Mouse (Mus musculus): ENCODE results near the gene Ufd1. TPM values are rescaled to one million over a fixed set of nuclear protein-coding genes. Genes with fewer than 3 reads are reported as not detected.

Ufd1 gene
- polyA plus RNA-seq, 1 experiment from 2014 or later, result 72.2 TPM

- no peaks in the 10 kb centered on the region for H3K9me3 ChIP-seq (ENCODE audit: control insufficient read depth, low read length)
- H3K9ac ChIP-seq (ENCODE audit: low read length), result no peak overlapping the region
- H3K27me3 ChIP-seq (ENCODE audit: control insufficient read depth, insufficient read depth, low read length), result no peaks in the 10 kb centered on the region
- ATAC-seq (ENCODE audit: low FRiP score) (no peak), DNase-seq (ENCODE audit: low spot score, missing footprints) (no peak)
- H3K36me3 ChIP-seq (ENCODE audit: control insufficient read depth, insufficient read depth, low read length), result peaks cover 17% of the 10 kb centered on the region
- no peak overlapping the region for H3K27ac ChIP-seq (ENCODE audit: low read depth, low read length)
- H3K4me3 ChIP-seq (ENCODE audit: low read depth, low read length), result no peak overlapping the region
- 88% methylated on average over 7 of the region's 7 CpGs for WGBS
- H3K4me2 ChIP-seq, result no peak overlapping the region
- H3K4me1 ChIP-seq (ENCODE audit: control insufficient read depth, insufficient read depth, low read length), result no peaks in the 10 kb centered on the region
Measured at GRCm38 (mm10) chr16:18796645-18797044, 14.9 kb upstream of the Ufd1 start.

DNA sequence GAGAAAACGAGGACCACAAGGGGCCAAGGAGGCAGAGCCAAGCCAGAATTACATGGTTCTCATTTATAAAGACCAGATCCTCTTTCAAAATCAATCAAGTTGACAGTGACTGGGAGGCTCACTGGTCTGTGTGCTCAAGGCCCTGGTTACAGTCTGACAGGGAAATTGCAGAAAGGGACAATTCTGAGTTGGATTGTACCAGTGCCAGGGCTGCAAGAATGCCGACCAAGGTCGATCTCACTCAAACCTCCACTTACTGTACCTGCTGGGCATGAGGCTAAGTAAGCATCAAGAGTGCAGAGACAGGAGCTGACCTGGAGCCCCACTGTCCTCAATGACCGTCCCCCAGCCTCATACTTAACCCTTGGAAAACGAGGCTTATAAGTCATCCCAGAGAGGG is 13.4 kb upstream of the Ufd1 start:
- H3K4me2 ChIP-seq, result no peak overlapping the region
- no peak for DNase-seq (ENCODE audit: low spot score, missing footprints)
- H3K36me3 ChIP-seq (ENCODE audit: control insufficient read depth, insufficient read depth, low read length), result peaks cover 17% of the 10 kb centered on the region
- no peak overlapping the region for H3K27ac ChIP-seq (ENCODE audit: low read depth, low read length)
- no peak overlapping the region for H3K4me3 ChIP-seq (ENCODE audit: low read depth, low read length)
- H3K27me3 ChIP-seq (ENCODE audit: control insufficient read depth, insufficient read depth, low read length), result no peaks in the 10 kb centered on the region
- no peaks in the 10 kb centered on the region for H3K9me3 ChIP-seq (ENCODE audit: control insufficient read depth, low read length)
- no peak for ATAC-seq (ENCODE audit: low FRiP score)
- no peaks in the 10 kb centered on the region for H3K4me1 ChIP-seq (ENCODE audit: control insufficient read depth, insufficient read depth, low read length)
- WGBS, result 95% methylated on average over 5 of the region's 5 CpGs
- no peak overlapping the region for H3K9ac ChIP-seq (ENCODE audit: low read length)

DNA sequence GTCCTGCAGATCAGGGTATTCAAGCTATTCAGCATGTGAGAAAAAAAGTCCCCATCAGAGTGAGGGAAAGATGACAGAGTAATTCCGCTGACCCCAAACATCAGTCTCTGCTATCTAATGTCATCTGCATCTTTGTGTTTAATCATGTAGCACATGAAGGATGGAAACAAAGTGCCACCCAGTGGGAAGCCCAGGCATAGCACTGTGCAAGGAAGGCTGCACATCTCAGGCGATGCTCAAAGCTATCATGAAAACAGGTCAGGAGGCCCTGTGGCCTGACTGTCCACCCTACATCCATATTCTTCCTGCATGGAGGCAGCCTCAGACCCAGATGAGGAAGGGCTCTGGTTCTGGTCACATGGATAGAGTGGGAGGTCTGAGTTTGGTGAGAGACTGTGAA is 12.7 kb upstream of the Ufd1 start:
- Histone ChIP-seq H3K4me2 (no peak overlapping the region), H3K36me3 (ENCODE audit: control insufficient read depth, insufficient read depth, low read length) (peaks cover 17% of the 10 kb centered on the region), H3K9me3 (ENCODE audit: control insufficient read depth, low read length) (no peaks in the 10 kb centered on the region), H3K27ac (ENCODE audit: low read depth, low read length) (no peak overlapping the region), H3K4me3 (ENCODE audit: low read depth, low read length) (no peak overlapping the region), H3K27me3 (ENCODE audit: control insufficient read depth, insufficient read depth, low read length) (no peaks in the 10 kb centered on the region), H3K9ac (ENCODE audit: low read length) (no peak overlapping the region), H3K4me1 (ENCODE audit: control insufficient read depth, insufficient read depth, low read length) (no peaks in the 10 kb centered on the region)
- DNase-seq (ENCODE audit: low spot score, missing footprints) (peak; percentile 89), ATAC-seq (ENCODE audit: low FRiP score) (no peak)
- 67% methylated on average over 2 of the region's 2 CpGs for WGBS

- Histone ChIP-seq H3K4me2 (no peak overlapping the region), H3K9ac (ENCODE audit: low read length) (no peak overlapping the region), H3K9me3 (ENCODE audit: control insufficient read depth, low read length) (no peaks in the 10 kb centered on the region), H3K4me3 (ENCODE audit: low read depth, low read length) (no peak overlapping the region), H3K27me3 (ENCODE audit: control insufficient read depth, insufficient read depth, low read length) (no peaks in the 10 kb centered on the region), H3K36me3 (ENCODE audit: control insufficient read depth, insufficient read depth, low read length) (peaks cover 24% of the 10 kb centered on the region), H3K4me1 (ENCODE audit: control insufficient read depth, insufficient read depth, low read length) (no peaks in the 10 kb centered on the region; the same call in 1 of the 2 replicates), H3K27ac (ENCODE audit: low read depth, low read length) (no peak overlapping the region)
- WGBS, result 88% methylated on average over 2 of the region's 2 CpGs
- no peak for ATAC-seq (ENCODE audit: low FRiP score)
- DNase-seq (ENCODE audit: low spot score, missing footprints), result no peak
Measured at GRCm38 (mm10) chr16:18805746-18806145, 5.8 kb upstream of the Ufd1 start.

DNA sequence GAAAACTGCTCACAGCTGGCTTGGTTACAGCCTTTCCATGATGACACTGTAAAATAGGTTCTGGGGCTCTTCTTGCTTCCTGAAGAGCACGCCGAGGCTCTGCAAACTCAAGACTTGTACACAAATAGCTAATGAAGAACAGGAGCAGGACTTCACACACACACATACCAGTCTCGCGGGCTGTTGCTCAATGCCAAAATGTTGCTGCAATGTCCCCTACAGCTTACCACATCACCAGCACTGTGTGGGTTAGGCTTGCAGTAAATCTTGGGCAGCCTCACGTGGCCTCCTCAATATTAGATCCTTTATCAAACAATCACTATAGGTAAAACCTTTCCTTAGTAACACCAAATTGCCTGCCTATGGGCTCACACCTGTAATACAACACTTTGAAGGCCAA is 2.6 kb upstream of the Ufd1 start:
- WGBS, result 96% methylated on average over 5 of the region's 5 CpGs
- ATAC-seq (ENCODE audit: low FRiP score), result no peak

DNA sequence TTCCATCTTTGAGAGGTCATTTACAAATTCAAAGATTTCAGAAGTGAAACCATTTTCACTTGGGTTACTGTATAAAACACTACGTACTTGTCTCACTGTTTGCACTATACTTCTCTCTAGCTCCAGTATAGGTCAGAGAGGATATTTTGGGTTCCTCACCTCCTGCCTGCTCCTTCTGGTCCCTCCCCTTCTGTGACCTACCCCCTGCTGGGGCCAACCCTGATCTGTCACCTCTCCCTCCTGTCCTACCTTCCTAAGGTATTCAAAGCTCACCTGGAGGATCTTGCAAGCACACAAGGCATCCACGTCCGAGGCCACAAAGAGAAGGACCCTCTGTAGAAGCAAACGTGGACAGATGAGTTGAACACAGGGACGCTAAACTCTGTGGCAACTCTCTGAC is 547 bp upstream of the Ufd1 start:
- no peak; the same call in 1 of the 2 replicates for ATAC-seq (ENCODE audit: low FRiP score)

More for the DNA sequence above, 2.6 kb upstream of the Ufd1 start:
- DNase-seq (ENCODE audit: low spot score, missing footprints), result no peak
- H3K9me3 ChIP-seq (ENCODE audit: control insufficient read depth, low read length), result no peaks in the 10 kb centered on the region
- H3K27me3 ChIP-seq (ENCODE audit: control insufficient read depth, insufficient read depth, low read length), result no peaks in the 10 kb centered on the region
- no peak overlapping the region for H3K27ac ChIP-seq (ENCODE audit: low read depth, low read length)
- no peak overlapping the region; the same call in 1 of the 2 replicates for H3K9ac ChIP-seq (ENCODE audit: low read length)
- H3K4me2 ChIP-seq, result no peak overlapping the region
- no peak overlapping the region for H3K4me3 ChIP-seq (ENCODE audit: low read depth, low read length)
- peaks cover 24% of the 10 kb centered on the region for H3K36me3 ChIP-seq (ENCODE audit: control insufficient read depth, insufficient read depth, low read length)
- H3K4me1 ChIP-seq (ENCODE audit: control insufficient read depth, insufficient read depth, low read length), result peaks cover 9% of the 10 kb centered on the region

DNA sequence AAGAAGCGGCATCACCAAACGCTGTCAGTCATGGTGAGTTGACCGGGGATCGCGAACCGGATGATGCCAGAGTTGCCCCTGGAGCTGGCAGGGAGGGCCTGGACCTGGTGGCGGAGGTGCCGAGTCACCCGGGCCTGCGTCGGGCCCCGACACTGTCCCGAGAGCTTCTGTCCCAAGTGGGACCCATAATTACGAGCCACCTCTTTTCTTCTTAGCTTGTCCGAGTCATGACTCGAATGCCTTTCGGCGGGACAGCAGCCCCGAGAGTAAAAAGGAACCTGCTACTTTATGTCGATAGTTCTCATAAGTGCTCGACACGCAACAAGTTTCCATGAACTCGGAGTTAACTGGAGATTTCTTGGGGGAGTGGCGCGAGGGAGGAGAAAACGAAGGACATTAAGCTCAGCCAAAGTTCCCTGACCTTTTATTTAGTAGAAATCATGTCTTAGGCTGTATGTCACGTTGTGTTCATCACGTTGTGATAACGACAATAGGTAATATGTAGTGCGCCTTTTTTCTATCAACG is 869 bp downstream of the Ufd1 start:
- H3K27me3 ChIP-seq (ENCODE audit: control insufficient read depth, insufficient read depth, low read length), result no peaks in the 10 kb centered on the region
- no peak overlapping the region for H3K27ac ChIP-seq (ENCODE audit: low read depth, low read length)
- peak overlapping the region; percentile 57 for H3K9ac ChIP-seq (ENCODE audit: low read length)
- H3K9me3 ChIP-seq (ENCODE audit: control insufficient read depth, low read length), result no peaks in the 10 kb centered on the region
- peak; percentile 66; the same call in 1 of the 2 replicates for ATAC-seq (ENCODE audit: low FRiP score)
- no peak for DNase-seq (ENCODE audit: low spot score, missing footprints)
- peak overlapping the region; percentile 67 for H3K4me3 ChIP-seq (ENCODE audit: low read depth, low read length)
- peaks cover 29% of the 10 kb centered on the region for H3K36me3 ChIP-seq (ENCODE audit: control insufficient read depth, insufficient read depth, low read length)
- peak overlapping the region; percentile 82 for H3K4me2 ChIP-seq
- 3% methylated on average over 31 of the region's 31 CpGs for WGBS
- H3K4me1 ChIP-seq (ENCODE audit: control insufficient read depth, insufficient read depth, low read length), result peaks cover 9% of the 10 kb centered on the region

More for the DNA sequence above, 547 bp upstream of the Ufd1 start:
- Histone ChIP-seq H3K9me3 (ENCODE audit: control insufficient read depth, low read length) (no peaks in the 10 kb centered on the region), H3K4me3 (ENCODE audit: low read depth, low read length) (peak overlapping the region; percentile 67), H3K27ac (ENCODE audit: low read depth, low read length) (no peak overlapping the region), H3K4me1 (ENCODE audit: control insufficient read depth, insufficient read depth, low read length) (peaks cover 9% of the 10 kb centered on the region), H3K27me3 (ENCODE audit: control insufficient read depth, insufficient read depth, low read length) (no peaks in the 10 kb centered on the region), H3K9ac (ENCODE audit: low read length) (peak overlapping the region; percentile 57), H3K36me3 (ENCODE audit: control insufficient read depth, insufficient read depth, low read length) (peaks cover 25% of the 10 kb centered on the region), H3K4me2 (peak overlapping the region; percentile 82)
- WGBS, result 6% methylated on average over 5 of the region's 5 CpGs
- DNase-seq (ENCODE audit: low spot score, missing footprints), result no peak

GRCm38 (mm10) chr16:18822356-18822755 is 10.8 kb downstream of the Ufd1 start:
- H3K27me3 ChIP-seq (ENCODE audit: control insufficient read depth, insufficient read depth, low read length), result no peaks in the 10 kb centered on the region
- no peak overlapping the region for H3K9ac ChIP-seq (ENCODE audit: low read length)
- H3K9me3 ChIP-seq (ENCODE audit: control insufficient read depth, low read length), result no peaks in the 10 kb centered on the region
- no peak overlapping the region for H3K4me3 ChIP-seq (ENCODE audit: low read depth, low read length)
- DNase-seq (ENCODE audit: low spot score, missing footprints), result no peak
- H3K27ac ChIP-seq (ENCODE audit: low read depth, low read length), result no peak overlapping the region
- H3K36me3 ChIP-seq (ENCODE audit: control insufficient read depth, insufficient read depth, low read length), result peaks cover 46% of the 10 kb centered on the region
- H3K4me1 ChIP-seq (ENCODE audit: control insufficient read depth, insufficient read depth, low read length), result no peaks in the 10 kb centered on the region
- WGBS, result 85% methylated on average over 1 of the region's 1 CpGs
- H3K4me2 ChIP-seq, result no peak overlapping the region
- no peak for ATAC-seq (ENCODE audit: low FRiP score)

DNA sequence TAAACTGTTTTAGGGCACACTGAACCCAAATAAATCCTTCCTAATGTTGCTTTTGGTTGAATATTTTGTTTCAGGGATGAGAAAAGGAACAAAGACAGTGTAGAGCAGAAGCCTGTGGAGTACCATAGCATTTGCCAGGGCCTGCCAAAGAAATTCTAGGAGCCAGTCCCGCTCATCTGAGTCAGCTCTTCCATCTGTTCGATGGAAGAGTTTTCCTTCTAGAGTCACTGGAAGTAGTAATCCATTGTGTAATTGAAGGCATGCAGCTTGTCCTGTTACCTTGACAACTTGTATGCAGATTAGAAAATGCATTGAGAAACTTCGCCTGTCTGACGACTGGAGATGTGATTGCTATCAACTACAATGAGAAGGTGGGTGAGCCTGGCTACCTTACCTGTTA is 11.3 kb downstream of the Ufd1 start:
- peaks cover 47% of the 10 kb centered on the region for H3K36me3 ChIP-seq (ENCODE audit: control insufficient read depth, insufficient read depth, low read length)
- no peaks in the 10 kb centered on the region for H3K9me3 ChIP-seq (ENCODE audit: control insufficient read depth, low read length)
- no peak overlapping the region for H3K9ac ChIP-seq (ENCODE audit: low read length)
- no peaks in the 10 kb centered on the region for H3K4me1 ChIP-seq (ENCODE audit: control insufficient read depth, insufficient read depth, low read length)
- H3K4me2 ChIP-seq, result no peak overlapping the region
- no peak overlapping the region for H3K27ac ChIP-seq (ENCODE audit: low read depth, low read length)
- 73% methylated on average over 4 of the region's 4 CpGs for WGBS
- DNase-seq (ENCODE audit: low spot score, missing footprints), result no peak
- H3K4me3 ChIP-seq (ENCODE audit: low read depth, low read length), result no peak overlapping the region
- H3K27me3 ChIP-seq (ENCODE audit: control insufficient read depth, insufficient read depth, low read length), result no peaks in the 10 kb centered on the region
- no peak for ATAC-seq (ENCODE audit: low FRiP score)

Data from midbrain, embryonic 11.5 days (tissue).